11 mouse cellular contexts compared by ENCODE assay signal in genomic region chr11:88402290-88402689, GRCm38 (mm10).
A peak's percentile ranks its signal among the peaks of the same experiment; 100 is the strongest.
DNase-seq lines count a peak whose midpoint lies in the region; ATAC-seq and TF ChIP-seq lines count a peak whose summit lies in the region.
"Had no signal": no experiment of that assay in that cellular context is flagged by ENCODE, and none has a peak within 500 bp of the region (broad histone marks: within the 10 kb centered on the region; RNA-seq: fewer than 3 reads in every experiment).

No protein-coding gene starts in this region.

- peak overlapping the region; percentile 32 for H3K27ac ChIP-seq in forebrain, embryonic 10.5 days
- H3K27ac ChIP-seq in forebrain, embryonic 16.5 days (ENCODE audit: low read length) = no peak overlapping the region
- H3K27ac ChIP-seq in forebrain, embryonic 13.5 days = peak overlapping the region; percentile 90
- H3K27ac ChIP-seq in midbrain, embryonic 13.5 days = peak overlapping the region; percentile 73
- H3K27ac ChIP-seq: limb, embryonic 15.5 days had no signal

- H3K9ac ChIP-seq in forebrain, embryonic 16.5 days (replicated peaks; ENCODE audit: low read depth, low read length) = no peak overlapping the region
- 0 out of 2 replicates have a peak overlapping the region, but pooled peaks have one; percentile 30 for H3K9ac ChIP-seq in forebrain, embryonic 13.5 days
- H3K9ac ChIP-seq in midbrain, embryonic 13.5 days (replicated peaks) = no peak overlapping the region
- H3K9ac ChIP-seq: limb, embryonic 15.5 days had no signal

- TF ChIP-seq CTCF in E14TG2a.4 (conservative IDR thresholded peaks at IDR 0.05; ENCODE audit: low read length) = no peak

- no peak overlapping the region for H3K4me2 ChIP-seq in forebrain, embryonic 16.5 days (ENCODE audit: low read length)
- H3K4me2 ChIP-seq in forebrain, embryonic 13.5 days = no peak overlapping the region
- no peak overlapping the region for H3K4me2 ChIP-seq in midbrain, embryonic 13.5 days (replicated peaks)
- H3K4me2 ChIP-seq: limb, embryonic 15.5 days had no signal

- no peak for DNase-seq in forebrain, embryonic 10.5 days (ENCODE audit: extremely low spot score, low spot score)
- DNase-seq in yolk sac, embryonic 10.5 days (ENCODE audit: low spot score) = no peak
- DNase-seq in left cerebral cortex, adult 9 months (ENCODE audit: low spot score in 2 of 2) = no peak
- no peak for DNase-seq in gastrocnemius, postnatal 36 days
- DNase-seq: cerebellum, postnatal 10 days; kidney, postnatal 14 days had no signal

- WGBS in forebrain, embryonic 10.5 days = 72% methylated on average over 7 of the region's 7 CpGs
- WGBS in forebrain, embryonic 16.5 days = 20% methylated on average over 7 of the region's 7 CpGs
- WGBS in forebrain, embryonic 13.5 days = 23% methylated on average over 7 of the region's 7 CpGs
- WGBS in midbrain, embryonic 13.5 days = 18% methylated on average over 7 of the region's 7 CpGs

- peaks cover 44% of the 10 kb centered on the region for H3K36me3 ChIP-seq in forebrain, embryonic 10.5 days (replicated peaks)
- H3K36me3 ChIP-seq in forebrain, embryonic 16.5 days (ENCODE audit: control insufficient read depth, insufficient read depth) = no peaks in the 10 kb centered on the region
- peaks cover 23% of the 10 kb centered on the region for H3K36me3 ChIP-seq in E14TG2a.4 (ENCODE audit: insufficient read depth, low read length)
- H3K36me3 ChIP-seq in forebrain, embryonic 13.5 days (ENCODE audit: poor library complexity, severe bottlenecking) = 0 out of 2 replicates have a peak, but pooled peaks cover 3% of the 10 kb centered on the region
- no peaks in the 10 kb centered on the region; the same call in 1 of the 2 replicates for H3K36me3 ChIP-seq in midbrain, embryonic 13.5 days
- H3K36me3 ChIP-seq: limb, embryonic 15.5 days had no signal

- peaks cover 83% of the 10 kb centered on the region for H3K4me1 ChIP-seq in forebrain, embryonic 10.5 days
- H3K4me1 ChIP-seq in forebrain, embryonic 16.5 days (replicated peaks; ENCODE audit: control insufficient read depth, insufficient read depth, low read length) = peaks cover 54% of the 10 kb centered on the region
- H3K4me1 ChIP-seq in E14TG2a.4 (replicated peaks; ENCODE audit: low read depth, low read length) = peaks cover 83% of the 10 kb centered on the region
- peaks cover 78% of the 10 kb centered on the region for H3K4me1 ChIP-seq in forebrain, embryonic 13.5 days
- peaks cover 82% of the 10 kb centered on the region for H3K4me1 ChIP-seq in midbrain, embryonic 13.5 days (replicated peaks)

- no peak overlapping the region for H3K4me3 ChIP-seq in forebrain, embryonic 10.5 days
- H3K4me3 ChIP-seq in forebrain, embryonic 16.5 days (replicated peaks; ENCODE audit: low read length) = no peak overlapping the region
- H3K4me3 ChIP-seq in E14TG2a.4 (replicated peaks; ENCODE audit: low read length) = 0 out of 2 replicates have a peak overlapping the region, but pooled peaks have one; percentile 2
- H3K4me3 ChIP-seq in forebrain, embryonic 13.5 days = no peak overlapping the region
- no peak overlapping the region for H3K4me3 ChIP-seq in midbrain, embryonic 13.5 days (replicated peaks)
- H3K4me3 ChIP-seq: limb, embryonic 15.5 days had no signal

- no peaks in the 10 kb centered on the region for H3K9me3 ChIP-seq in forebrain, embryonic 10.5 days
- H3K9me3 ChIP-seq in forebrain, embryonic 16.5 days (ENCODE audit: control insufficient read depth, low read length) = no peaks in the 10 kb centered on the region
- H3K9me3 ChIP-seq in E14TG2a.4 (ENCODE audit: low read length) = no peaks in the 10 kb centered on the region
- no peaks in the 10 kb centered on the region for H3K9me3 ChIP-seq in forebrain, embryonic 13.5 days (replicated peaks)
- no peaks in the 10 kb centered on the region for H3K9me3 ChIP-seq in midbrain, embryonic 13.5 days
- H3K9me3 ChIP-seq: limb, embryonic 15.5 days had no signal

- peaks cover 46% of the 10 kb centered on the region for H3K27me3 ChIP-seq in forebrain, embryonic 10.5 days (ENCODE audit: poor library complexity, severe bottlenecking)
- H3K27me3 ChIP-seq in forebrain, embryonic 16.5 days (replicated peaks; ENCODE audit: control insufficient read depth, insufficient read depth, low read length) = no peaks in the 10 kb centered on the region
- H3K27me3 ChIP-seq in E14TG2a.4 (ENCODE audit: insufficient read depth, low read length) = no peaks in the 10 kb centered on the region
- H3K27me3 ChIP-seq in forebrain, embryonic 13.5 days = no peaks in the 10 kb centered on the region
- H3K27me3 ChIP-seq in midbrain, embryonic 13.5 days = no peaks in the 10 kb centered on the region
- H3K27me3 ChIP-seq: limb, embryonic 15.5 days had no signal

- no peak for ATAC-seq in forebrain, embryonic 16.5 days
- no peak for ATAC-seq in forebrain, embryonic 13.5 days
- no peak for ATAC-seq in midbrain, embryonic 13.5 days

- intact Hi-C loops in gastrocnemius, postnatal 36 days (cut with DNase I) = no loop called here
